Mouse (Mus musculus) brain, embryonic 14.5 days (tissue): Measurements from ENCODE around the gene Sept9. TPM values are rescaled to one million over a fixed set of nuclear protein-coding genes. Genes with fewer than 3 reads are reported as not detected.

Experiments used
- DNase-seq: peaks from one replicate; pipeline ENCODE4 v3.0.0-alpha.2; 2011; ENCODE audit warnings: low read depth
- CTCF ChIP-seq: fragments of 200-500 bp; IDR thresholded peaks from 2 replicates; pipeline ENCODE4 v1.5.1; 2012; ENCODE audit warnings: inconsistent platforms, mild to moderate bottlenecking, moderate library complexity, borderline replicate concordance; ENCODE audit not compliant: insufficient read depth, insufficient read length; ENCODE audit errors: extremely low read depth
- POLR2A ChIP-seq: fragments of 200-500 bp; IDR thresholded peaks from 2 replicates; pipeline ENCODE4 v1.6.1; 2012; ENCODE audit warnings: mild to moderate bottlenecking, inconsistent platforms, borderline replicate concordance; ENCODE audit not compliant: poor library complexity, insufficient read depth, insufficient read length, severe bottlenecking; ENCODE audit errors: extremely low read depth
- polyA plus RNA-seq: library from polyadenylated mRNA; depleted of rRNA; stranded (reverse); fragments of >200 nt; gene quantifications from 2 replicates; pipeline ENCODE4 v1.2.3, GENCODE M21; 2012

Sept9 gene
- polyA plus RNA-seq, 1 experiment = 64.3 TPM

- TF ChIP-seq POLR2A = no peak
- TF ChIP-seq CTCF = no peak
- no peak for DNase-seq
Observed at GRCm38 (mm10) chr11:117296500-117297189, 97.2 kb downstream of the Sept9 start.

GRCm38 (mm10) chr11:117297190-117297829 lies 97.8 kb downstream of the Sept9 start:
- no peak for DNase-seq
- TF ChIP-seq POLR2A (no peak), CTCF (no peak)

- no peak for DNase-seq
- TF ChIP-seq CTCF (no peak), POLR2A (no peak)
Observed at GRCm38 (mm10) chr11:117299741-117300140, 100.3 kb downstream of the Sept9 start.

GRCm38 (mm10) chr11:117300809-117301208 lies 101.3 kb downstream of the Sept9 start:
- DNase-seq = no peak
- no peak for TF ChIP-seq POLR2A
- TF ChIP-seq CTCF = peak; percentile 57; the same call in 1 of the 2 replicates

- no peak for DNase-seq
Observed at GRCm38 (mm10) chr11:117301716-117302115, 102.3 kb downstream of the Sept9 start.

GRCm38 (mm10) chr11:117302371-117302770 lies 102.9 kb downstream of the Sept9 start:
- TF ChIP-seq CTCF = no peak
- TF ChIP-seq POLR2A = no peak
- no peak for DNase-seq

More at GRCm38 (mm10) chr11:117301716-117302115, 102.3 kb downstream of the Sept9 start:
- TF ChIP-seq POLR2A (no peak), CTCF (no peak)

- no peak for TF ChIP-seq CTCF
- no peak for TF ChIP-seq POLR2A
- no peak for DNase-seq
Observed at GRCm38 (mm10) chr11:117305509-117306188, 106.2 kb downstream of the Sept9 start.

GRCm38 (mm10) chr11:117306311-117307088 lies 107.0 kb downstream of the Sept9 start:
- TF ChIP-seq CTCF = no peak
- no peak for TF ChIP-seq POLR2A
- DNase-seq = no peak

- TF ChIP-seq POLR2A = no peak
- TF ChIP-seq CTCF = no peak
- DNase-seq = peak; percentile 62
Observed at GRCm38 (mm10) chr11:117307895-117308786, 108.7 kb downstream of the Sept9 start.
